Mouse (Mus musculus) embryonic facial prominence, embryonic 12.5 days (tissue): ENCODE results near the gene Atxn7l1. TPM values are rescaled to one million over a fixed set of nuclear protein-coding genes. Genes with fewer than 3 reads are reported as not detected.

Experiments used
- ATAC-seq: fragments of 200-750 bp; cut with Nextera tagmentation; 2 replicates; pipeline ENCODE4 v1.8.0; 2017; ENCODE audit not compliant: insufficient number of reproducible peaks, insufficient read depth, low FRiP score, low TSS enrichment
- H3K27ac ChIP-seq: fragments of 300-500 bp; sonication (generic); 2 replicates; pipeline ENCODE4 v1.5.1; 2016; ENCODE audit warnings: mild to moderate bottlenecking
- H3K27me3 ChIP-seq: fragments of 300-500 bp; sonication (generic); 2 replicates; pipeline ENCODE4 v1.6.1; 2016; ENCODE audit warnings: mild to moderate bottlenecking, moderate library complexity
- H3K36me3 ChIP-seq: fragments of 300-500 bp; sonication (generic); 2 replicates; pipeline ENCODE4 v1.6.1; 2016; ENCODE audit warnings: mild to moderate bottlenecking
- H3K4me1 ChIP-seq: fragments of 300-500 bp; sonication (generic); 2 replicates; pipeline ENCODE4 v1.6.1; 2016
- H3K4me2 ChIP-seq: fragments of 300-500 bp; sonication (generic); replicated peaks from 2 replicates; pipeline ENCODE4 v1.6.1; 2016; ENCODE audit warnings: mild to moderate bottlenecking, moderate library complexity
- H3K4me3 ChIP-seq: fragments of 300-500 bp; sonication (generic); 2 replicates; pipeline ENCODE4 v1.5.1; 2016; ENCODE audit warnings: mild to moderate bottlenecking
- H3K9ac ChIP-seq: fragments of 300-500 bp; sonication (generic); 2 replicates; pipeline ENCODE4 v1.6.1; 2016; ENCODE audit warnings: mild to moderate bottlenecking, moderate library complexity
- H3K9me3 ChIP-seq: fragments of 300-500 bp; sonication (generic); 2 replicates; pipeline ENCODE4 v1.6.1; 2016; ENCODE audit warnings: mild to moderate bottlenecking, moderate library complexity
- WGBS: fragments of 180-500 bp; shearing (Covaris S2); methylation state at CpG from one replicate; pipeline ENCODE4 v1.1.7; 2016; 5-methylcytosine and 5-hydroxymethylcytosine counted together
- polyA plus RNA-seq: library from polyadenylated mRNA; unstranded; fragments of >200 nt; fragmentation: Nextera tagmentation; extraction: Ambion mirVana; gene quantifications from 2 replicates; pipeline ENCODE4 v1.2.1, GENCODE M21; 2016

Atxn7l1 gene
- polyA plus RNA-seq, 1 experiment from 2014 or later = 10.9 TPM

GRCm38 (mm10) chr12:33173720-33174141, 26.2 kb downstream of the Atxn7l1 start:
- Histone ChIP-seq H3K4me1 (peaks cover 26% of the 10 kb centered on the region), H3K9me3 (no peaks in the 10 kb centered on the region), H3K4me2 (no peak overlapping the region), H3K36me3 (no peaks in the 10 kb centered on the region), H3K9ac (no peak overlapping the region), H3K27me3 (no peaks in the 10 kb centered on the region), H3K27ac (no peak overlapping the region), H3K4me3 (no peak overlapping the region)
- ATAC-seq = no peak
- 86% methylated on average over 8 of the region's 8 CpGs for WGBS

DNA sequence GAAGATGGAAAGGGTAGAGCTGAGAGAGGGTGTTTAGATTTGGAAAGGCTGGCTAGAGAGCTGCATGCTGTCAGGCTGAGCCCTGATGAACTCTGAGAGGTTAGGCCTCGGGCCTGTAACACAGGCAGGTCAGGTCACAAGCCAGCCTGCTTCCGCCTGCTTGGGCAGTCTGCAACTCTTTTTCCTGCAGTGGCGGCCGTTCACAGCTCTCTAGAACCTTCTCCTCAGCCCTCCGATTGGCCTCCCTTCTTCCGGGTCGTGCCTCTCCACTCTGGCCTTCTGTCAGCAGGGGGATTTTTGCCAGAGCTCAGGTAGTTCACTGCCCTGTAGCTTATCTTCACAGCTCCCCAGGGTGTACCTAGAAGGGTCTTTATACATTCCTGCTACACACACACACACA, 26.7 kb downstream of the Atxn7l1 start:
- 48% methylated on average over 7 of the region's 7 CpGs for WGBS
- H3K27me3 ChIP-seq = no peaks in the 10 kb centered on the region
- H3K4me3 ChIP-seq = no peak overlapping the region
- H3K36me3 ChIP-seq = no peaks in the 10 kb centered on the region
- H3K4me1 ChIP-seq = peaks cover 31% of the 10 kb centered on the region
- no peak overlapping the region for H3K27ac ChIP-seq
- no peaks in the 10 kb centered on the region for H3K9me3 ChIP-seq
- no peak overlapping the region for H3K4me2 ChIP-seq
- no peak overlapping the region for H3K9ac ChIP-seq
- no peak for ATAC-seq

- no peak overlapping the region for H3K4me3 ChIP-seq
- no peaks in the 10 kb centered on the region for H3K9me3 ChIP-seq
- no peaks in the 10 kb centered on the region for H3K36me3 ChIP-seq
- ATAC-seq = peak; percentile 36; the same call in 1 of the 2 replicates
- no peak overlapping the region for H3K4me2 ChIP-seq
- 58% methylated on average over 10 of the region's 10 CpGs for WGBS
- no peaks in the 10 kb centered on the region for H3K27me3 ChIP-seq
- no peak overlapping the region for H3K27ac ChIP-seq
- H3K9ac ChIP-seq = no peak overlapping the region
- peaks cover 32% of the 10 kb centered on the region for H3K4me1 ChIP-seq
These were observed 27.3 kb downstream of the Atxn7l1 start for GRCm38 (mm10) chr12:33174675-33175357.

DNA sequence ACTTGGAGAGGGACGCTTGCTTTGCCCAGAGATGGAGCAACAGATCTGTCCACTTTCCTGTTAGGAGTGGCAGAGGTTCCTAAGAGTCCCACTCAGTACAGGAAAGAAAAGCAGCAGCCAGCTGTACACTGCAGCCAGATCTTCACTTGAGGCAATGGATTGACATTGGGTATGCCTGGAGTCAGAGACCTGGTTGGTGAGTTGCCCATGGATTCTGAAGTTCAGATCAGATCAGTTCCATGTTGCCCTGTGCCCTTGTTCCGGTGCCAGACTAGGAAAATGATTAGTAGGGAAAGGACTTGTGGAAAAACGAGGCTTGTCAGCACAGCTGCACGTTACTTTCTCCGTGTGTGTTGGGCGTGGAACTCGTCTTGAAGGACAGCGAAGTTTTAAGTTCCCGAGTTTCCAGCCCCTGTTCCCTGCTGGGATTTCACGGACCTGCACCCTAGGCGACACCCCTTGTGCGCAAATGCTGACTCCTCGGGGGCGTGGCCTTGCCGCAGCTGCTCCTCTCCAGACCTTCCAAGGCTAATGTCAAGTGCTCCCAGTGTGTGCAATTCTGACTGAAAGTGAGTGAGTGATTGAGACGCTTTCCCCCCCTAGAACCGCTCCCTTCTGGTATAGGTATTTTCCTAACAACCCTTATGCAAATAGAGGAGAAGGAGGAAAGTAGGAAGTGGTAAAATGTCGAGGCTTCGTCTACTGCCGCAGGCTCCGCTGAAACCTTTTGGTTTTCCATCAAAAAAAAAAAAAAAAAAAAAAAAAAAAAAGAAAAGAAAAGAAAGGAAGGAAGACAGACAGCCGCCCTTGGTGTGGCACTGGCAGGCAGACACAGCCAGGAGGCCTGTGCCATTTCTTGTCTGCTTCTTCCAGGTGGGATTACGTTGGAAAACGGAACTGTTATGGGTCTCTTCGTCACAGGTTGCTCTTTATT, 28.4 kb downstream of the Atxn7l1 start:
- 0 out of 2 replicates have a peak overlapping the region, but pooled peaks have one; percentile 4 for H3K9ac ChIP-seq

DNA sequence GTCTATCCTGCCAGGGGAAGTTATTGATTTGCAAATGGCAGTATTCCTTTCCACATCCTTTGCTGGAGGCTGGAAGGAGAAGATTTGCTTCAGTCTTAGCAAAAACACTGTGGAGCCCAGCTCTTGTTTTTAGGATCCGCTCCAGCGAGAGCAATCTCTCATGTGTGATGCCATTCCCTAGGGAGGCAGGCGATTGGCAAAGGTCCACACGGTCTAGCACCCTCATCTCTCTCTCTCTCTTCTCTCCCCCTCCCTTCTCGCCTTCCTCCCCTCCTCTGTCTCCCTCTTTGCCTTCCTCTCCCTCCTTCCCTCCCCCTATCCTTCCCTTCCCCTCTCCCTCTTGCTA, 29.0 kb downstream of the Atxn7l1 start:
- H3K4me1 ChIP-seq = peaks cover 32% of the 10 kb centered on the region
- no peak for ATAC-seq
- no peak overlapping the region for H3K4me3 ChIP-seq
- H3K9ac ChIP-seq = no peak overlapping the region
- H3K4me2 ChIP-seq = peak overlapping the region; percentile 48
- 44% methylated on average over 5 of the region's 5 CpGs for WGBS
- 0 out of 2 replicates have a peak overlapping the region, but pooled peaks have one; percentile 11 for H3K27ac ChIP-seq
- no peaks in the 10 kb centered on the region for H3K27me3 ChIP-seq
- no peaks in the 10 kb centered on the region for H3K9me3 ChIP-seq
- H3K36me3 ChIP-seq = no peaks in the 10 kb centered on the region

More for the DNA sequence above, 28.4 kb downstream of the Atxn7l1 start:
- H3K27ac ChIP-seq = no peak overlapping the region
- no peaks in the 10 kb centered on the region for H3K27me3 ChIP-seq
- H3K36me3 ChIP-seq = no peaks in the 10 kb centered on the region
- peak overlapping the region; percentile 48 for H3K4me2 ChIP-seq
- peaks cover 32% of the 10 kb centered on the region for H3K4me1 ChIP-seq
- H3K4me3 ChIP-seq = peak overlapping the region; percentile 13; the same call in 1 of the 2 replicates
- ATAC-seq = no peak; the same call in 1 of the 2 replicates
- WGBS = 9% methylated on average over 25 of the region's 25 CpGs
- H3K9me3 ChIP-seq = no peaks in the 10 kb centered on the region

- H3K4me1 ChIP-seq = peaks cover 23% of the 10 kb centered on the region
- 81% methylated on average over 2 of the region's 2 CpGs for WGBS
These were observed 32.9 kb downstream of the Atxn7l1 start for GRCm38 (mm10) chr12:33180421-33180820.

GRCm38 (mm10) chr12:33181875-33182274, 34.4 kb downstream of the Atxn7l1 start:
- H3K9ac ChIP-seq = no peak overlapping the region
- no peak for ATAC-seq
- no peaks in the 10 kb centered on the region for H3K27me3 ChIP-seq
- no peaks in the 10 kb centered on the region for H3K9me3 ChIP-seq
- no peak overlapping the region for H3K4me2 ChIP-seq
- 88% methylated on average over 4 of the region's 4 CpGs for WGBS
- no peak overlapping the region for H3K4me3 ChIP-seq
- H3K4me1 ChIP-seq = peaks cover 12% of the 10 kb centered on the region; the same call in 1 of the 2 replicates
- H3K36me3 ChIP-seq = no peaks in the 10 kb centered on the region
- H3K27ac ChIP-seq = no peak overlapping the region

More at GRCm38 (mm10) chr12:33180421-33180820, 32.9 kb downstream of the Atxn7l1 start:
- ATAC-seq = no peak
- no peak overlapping the region for H3K9ac ChIP-seq
- H3K4me2 ChIP-seq = no peak overlapping the region
- H3K9me3 ChIP-seq = no peaks in the 10 kb centered on the region
- H3K4me3 ChIP-seq = no peak overlapping the region
- no peak overlapping the region for H3K27ac ChIP-seq
- no peaks in the 10 kb centered on the region for H3K27me3 ChIP-seq
- no peaks in the 10 kb centered on the region for H3K36me3 ChIP-seq

DNA sequence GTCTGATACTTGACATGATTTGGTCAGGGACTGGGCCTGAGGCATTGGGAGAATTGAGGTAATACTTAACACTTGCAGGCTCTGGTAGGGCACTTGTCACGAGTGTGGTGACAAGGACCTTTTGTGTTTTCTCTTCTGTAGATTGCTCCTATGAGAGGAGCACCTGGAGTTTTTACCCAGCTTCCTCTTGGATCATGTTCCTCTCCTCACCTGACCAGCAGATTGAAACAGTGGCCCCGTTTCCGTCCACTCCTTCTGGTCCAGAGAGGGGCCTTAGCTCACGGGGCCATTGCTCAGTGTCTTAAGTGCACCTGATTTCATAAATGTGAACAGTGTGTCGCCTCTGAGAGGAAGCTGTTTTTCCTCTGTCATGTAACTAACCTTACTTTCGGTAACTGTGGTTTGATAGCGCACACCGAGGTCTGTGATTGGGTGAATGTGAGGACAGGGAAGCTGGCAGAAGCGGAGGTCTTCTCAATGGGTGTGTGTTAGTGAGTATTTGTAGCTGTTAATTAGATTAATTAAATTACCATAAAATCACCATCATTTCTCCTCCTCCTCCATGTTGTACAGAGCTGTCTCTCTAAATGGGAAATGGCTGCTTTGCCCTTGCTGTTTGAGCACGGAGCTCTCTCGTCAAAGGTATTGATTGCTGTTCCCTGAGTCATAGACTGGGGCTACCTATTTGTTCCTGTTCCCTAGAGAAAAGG, 35.1 kb downstream of the Atxn7l1 start:
- peaks cover 12% of the 10 kb centered on the region; the same call in 1 of the 2 replicates for H3K4me1 ChIP-seq
- no peak overlapping the region for H3K9ac ChIP-seq
- no peaks in the 10 kb centered on the region for H3K27me3 ChIP-seq
- no peaks in the 10 kb centered on the region for H3K36me3 ChIP-seq
- H3K9me3 ChIP-seq = no peaks in the 10 kb centered on the region
- WGBS = 70% methylated on average over 11 of the region's 11 CpGs
- no peak overlapping the region for H3K27ac ChIP-seq
- no peak overlapping the region for H3K4me3 ChIP-seq
- no peak overlapping the region for H3K4me2 ChIP-seq
- ATAC-seq = no peak

- Histone ChIP-seq H3K27me3 (no peaks in the 10 kb centered on the region), H3K4me2 (no peak overlapping the region), H3K9me3 (no peaks in the 10 kb centered on the region), H3K27ac (no peak overlapping the region), H3K4me1 (peaks cover 12% of the 10 kb centered on the region; the same call in 1 of the 2 replicates), H3K4me3 (no peak overlapping the region), H3K9ac (no peak overlapping the region), H3K36me3 (no peaks in the 10 kb centered on the region)
- 57% methylated on average over 4 of the region's 4 CpGs for WGBS
- ATAC-seq = no peak
These were observed 35.7 kb downstream of the Atxn7l1 start for GRCm38 (mm10) chr12:33183138-33183627.

DNA sequence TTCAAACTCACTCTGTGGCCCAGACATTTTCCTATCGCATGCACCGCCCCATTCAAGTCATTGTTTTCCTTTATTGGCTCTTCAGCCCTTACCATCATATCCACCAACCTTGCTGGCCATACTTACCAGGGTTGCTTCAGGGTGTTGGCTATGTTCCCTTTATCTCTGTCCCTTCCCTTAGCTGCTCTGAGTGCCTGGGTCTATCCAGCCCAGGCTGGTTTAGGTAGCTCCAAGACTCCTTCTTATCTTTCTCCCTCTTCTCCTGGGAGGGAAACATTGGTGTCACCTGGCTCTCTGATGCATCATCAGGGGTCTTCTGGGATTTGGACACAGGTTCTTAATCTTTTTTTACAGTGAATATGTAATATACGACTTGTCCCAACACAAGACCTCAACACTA, 36.6 kb downstream of the Atxn7l1 start:
- no peaks in the 10 kb centered on the region for H3K36me3 ChIP-seq
- peaks cover 2% of the 10 kb centered on the region; the same call in 1 of the 2 replicates for H3K4me1 ChIP-seq
- no peak overlapping the region for H3K4me2 ChIP-seq
- no peak overlapping the region for H3K9ac ChIP-seq
- no peak overlapping the region for H3K4me3 ChIP-seq
- no peak for ATAC-seq
- H3K27ac ChIP-seq = no peak overlapping the region
- 97% methylated on average over 3 of the region's 3 CpGs for WGBS
- H3K9me3 ChIP-seq = no peaks in the 10 kb centered on the region
- H3K27me3 ChIP-seq = no peaks in the 10 kb centered on the region

DNA sequence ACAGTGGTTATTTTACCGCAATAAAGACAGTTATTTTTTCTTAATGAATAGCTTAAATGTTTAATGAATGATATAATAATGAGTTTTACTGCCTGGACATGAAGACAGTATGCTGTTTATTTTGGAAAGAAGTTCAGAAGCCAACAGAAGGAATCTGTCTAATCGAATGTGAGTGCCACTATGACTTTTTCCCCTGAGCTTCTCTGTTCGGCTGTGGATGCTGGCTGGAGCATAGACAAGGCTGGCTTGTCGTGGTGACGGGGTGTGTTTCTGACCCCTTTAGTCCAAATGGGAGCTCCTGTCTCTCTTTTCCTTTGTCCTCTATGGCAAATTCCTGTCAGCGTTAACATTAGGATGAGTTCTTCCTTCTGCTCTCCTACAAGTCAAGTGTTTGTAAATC, 37.6 kb downstream of the Atxn7l1 start:
- H3K4me1 ChIP-seq = no peaks in the 10 kb centered on the region
- H3K27me3 ChIP-seq = no peaks in the 10 kb centered on the region
- H3K9ac ChIP-seq = no peak overlapping the region
- H3K9me3 ChIP-seq = no peaks in the 10 kb centered on the region
- ATAC-seq = no peak
- no peak overlapping the region for H3K4me2 ChIP-seq
- no peaks in the 10 kb centered on the region for H3K36me3 ChIP-seq
- 74% methylated on average over 6 of the region's 6 CpGs for WGBS
- H3K27ac ChIP-seq = no peak overlapping the region
- H3K4me3 ChIP-seq = no peak overlapping the region
